Mouse (Mus musculus) forebrain, embryonic 13.5 days (tissue): Measurements from ENCODE around the gene Adam17. TPM values are rescaled to one million over a fixed set of nuclear protein-coding genes. Genes with fewer than 3 reads are reported as not detected.
A peak's percentile ranks its signal among the peaks of the same experiment; 100 is the strongest.

Source experiments
- ATAC-seq: fragments of 200-750 bp; cut with Nextera tagmentation; 2 replicates; pipeline ENCODE4 v1.8.0; 2017
- H3K27ac ChIP-seq: fragments of 300-500 bp; sonication (generic); 2 replicates; pipeline ENCODE4 v1.5.1; 2015; ENCODE audit warnings: inconsistent platforms, mild to moderate bottlenecking, moderate library complexity
- H3K27me3 ChIP-seq: fragments of 300-500 bp; sonication (generic); 2 replicates; pipeline ENCODE4 v1.6.1; 2015; ENCODE audit warnings: mild to moderate bottlenecking, inconsistent platforms
- H3K36me3 ChIP-seq: fragments of 300-500 bp; sonication (generic); 2 replicates; pipeline ENCODE4 v1.6.1; 2015; ENCODE audit warnings: mild to moderate bottlenecking, inconsistent platforms; ENCODE audit not compliant: poor library complexity, severe bottlenecking
- H3K4me1 ChIP-seq: fragments of 300-500 bp; sonication (generic); 2 replicates; pipeline ENCODE4 v1.6.1; 2015; ENCODE audit warnings: inconsistent platforms
- H3K4me2 ChIP-seq: fragments of 300-500 bp; sonication (generic); 2 replicates; pipeline ENCODE4 v1.6.1; 2015; ENCODE audit warnings: inconsistent platforms, mild to moderate bottlenecking, moderate library complexity
- H3K4me3 ChIP-seq: fragments of 300-500 bp; sonication (generic); 2 replicates; pipeline ENCODE4 v1.5.1; 2015; ENCODE audit warnings: mild to moderate bottlenecking, inconsistent platforms
- H3K9ac ChIP-seq: fragments of 300-500 bp; sonication (generic); 2 replicates; pipeline ENCODE4 v1.6.1; 2015; ENCODE audit warnings: mild to moderate bottlenecking, inconsistent platforms
- H3K9me3 ChIP-seq: fragments of 300-500 bp; sonication (generic); replicated peaks from 2 replicates; pipeline ENCODE4 v1.6.1; 2016; ENCODE audit warnings: inconsistent platforms
- WGBS: fragments of 180-500 bp; shearing (Covaris S2); methylation state at CpG from one replicate; pipeline ENCODE4 v1.1.7; 2015; 5-methylcytosine and 5-hydroxymethylcytosine counted together
- polyA plus RNA-seq: library from polyadenylated mRNA; unstranded; fragments of >200 nt; fragmentation: Nextera tagmentation; extraction: Ambion mirVana; gene quantifications from 2 replicates; pipeline ENCODE4 v1.2.1, GENCODE M21; 2015

Gene Adam17
- polyA plus RNA-seq, 1 experiment from 2014 or later, result 23.8 TPM

DNA sequence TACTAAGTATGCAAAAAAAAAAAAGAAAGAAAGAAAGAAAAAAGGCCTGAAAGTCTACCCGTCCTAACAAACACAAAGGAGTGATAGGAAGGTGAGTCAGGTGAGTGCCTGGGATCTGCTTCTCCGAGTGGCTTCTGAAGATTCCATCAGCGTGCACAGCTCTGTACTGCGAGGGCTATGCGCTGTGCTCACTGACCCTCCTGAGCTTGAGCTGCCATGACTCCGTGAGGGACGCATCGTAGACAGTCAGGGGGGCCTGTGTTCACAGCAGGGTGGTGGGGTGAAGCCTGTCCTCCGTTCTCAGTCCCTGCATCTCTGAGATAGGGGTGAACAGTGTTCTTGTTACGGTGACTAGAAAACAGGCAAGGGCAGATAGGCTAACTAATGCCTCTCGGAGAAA, 74.6 kb downstream of the Adam17 start:
- 96% methylated on average over 11 of the region's 11 CpGs for WGBS

DNA sequence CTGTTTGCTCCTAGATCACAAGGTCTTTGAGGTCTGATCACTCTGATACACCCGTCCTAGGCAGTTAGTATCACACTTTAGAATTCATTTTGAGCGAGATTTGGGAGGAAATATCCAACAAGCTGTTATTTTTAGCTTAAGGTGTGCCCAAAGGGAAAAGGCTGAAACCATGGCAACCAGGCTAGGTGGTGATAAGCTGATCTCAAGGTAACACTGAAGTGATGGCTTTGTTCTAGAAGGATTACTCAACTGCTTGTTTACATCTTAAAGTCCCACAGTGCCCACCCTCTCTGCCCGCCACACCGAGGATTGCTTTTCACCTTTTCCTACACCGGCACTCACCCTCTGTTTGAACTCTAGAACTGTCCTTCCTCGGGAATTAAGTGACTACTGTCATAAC, 83.8 kb downstream of the Adam17 start:
- H3K9me3 ChIP-seq, result no peaks in the 10 kb centered on the region
- 88% methylated on average over 6 of the region's 6 CpGs for WGBS
- H3K27me3 ChIP-seq, result no peaks in the 10 kb centered on the region
- H3K9ac ChIP-seq, result no peak overlapping the region
- H3K4me1 ChIP-seq, result peaks cover 23% of the 10 kb centered on the region
- H3K4me2 ChIP-seq, result no peak overlapping the region
- peaks cover 52% of the 10 kb centered on the region for H3K36me3 ChIP-seq
- ATAC-seq, result no peak
- no peak overlapping the region for H3K27ac ChIP-seq
- H3K4me3 ChIP-seq, result no peak overlapping the region

More for the DNA sequence above, 74.6 kb downstream of the Adam17 start:
- H3K9me3 ChIP-seq, result no peaks in the 10 kb centered on the region
- H3K27ac ChIP-seq, result no peak overlapping the region
- no peaks in the 10 kb centered on the region for H3K27me3 ChIP-seq
- no peak for ATAC-seq
- H3K9ac ChIP-seq, result no peak overlapping the region
- H3K4me3 ChIP-seq, result no peak overlapping the region
- H3K36me3 ChIP-seq, result peaks cover 93% of the 10 kb centered on the region
- no peaks in the 10 kb centered on the region for H3K4me1 ChIP-seq
- no peak overlapping the region for H3K4me2 ChIP-seq

GRCm38 (mm10) chr12:21288716-21289395, 84.6 kb downstream of the Adam17 start:
- no peak overlapping the region for H3K9ac ChIP-seq
- H3K36me3 ChIP-seq, result peaks cover 45% of the 10 kb centered on the region
- no peak overlapping the region for H3K4me2 ChIP-seq
- no peak overlapping the region for H3K27ac ChIP-seq
- H3K4me3 ChIP-seq, result no peak overlapping the region
- ATAC-seq, result no peak
- H3K9me3 ChIP-seq, result no peaks in the 10 kb centered on the region
- no peaks in the 10 kb centered on the region for H3K27me3 ChIP-seq
- WGBS, result 98% methylated on average over 3 of the region's 3 CpGs
- peaks cover 23% of the 10 kb centered on the region for H3K4me1 ChIP-seq

DNA sequence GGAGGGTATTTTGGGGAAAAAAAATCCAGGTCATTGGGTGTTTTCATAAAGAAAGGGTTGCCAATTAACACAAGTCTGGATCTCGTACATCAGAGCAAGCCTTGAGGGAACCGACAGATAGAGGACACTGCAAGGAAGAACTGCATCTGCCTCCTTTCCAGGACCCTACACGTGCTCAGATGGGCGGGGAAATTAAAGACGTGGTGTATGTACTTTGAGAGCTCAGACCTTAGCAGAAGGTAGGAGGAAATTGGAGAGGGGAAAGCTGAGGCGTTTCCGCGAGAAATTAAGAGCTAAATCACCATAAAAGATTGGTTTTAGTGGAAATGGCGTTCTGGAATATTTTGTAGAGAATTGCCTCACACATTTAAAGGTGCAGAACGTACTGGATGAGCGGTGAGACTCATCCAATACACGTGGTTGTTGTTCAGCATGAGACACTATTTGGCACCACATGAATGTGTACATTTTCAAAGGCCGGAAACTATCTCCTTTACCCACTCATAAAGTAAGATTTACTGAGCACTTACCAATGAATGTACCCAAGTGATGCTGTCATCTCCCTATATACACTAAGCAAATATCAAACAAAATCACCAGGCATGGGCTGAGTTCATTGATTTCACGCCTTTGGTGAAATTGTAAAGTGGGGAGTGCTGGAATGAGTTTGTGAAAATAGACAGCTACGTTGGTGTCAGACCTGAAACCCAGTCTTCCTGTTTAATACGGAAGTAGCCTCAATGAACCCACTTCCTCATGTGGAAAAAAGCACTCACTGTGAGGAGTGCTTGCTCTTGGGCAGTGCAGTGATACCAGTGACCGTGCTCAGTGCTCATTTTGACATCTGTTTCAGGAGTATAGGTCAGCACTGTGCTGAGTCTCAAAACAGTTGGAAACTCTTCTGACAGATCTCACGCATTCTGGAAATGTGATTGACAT, 86.5 kb downstream of the Adam17 start:
- peak overlapping the region; percentile 68 for H3K4me3 ChIP-seq
- peak overlapping the region; percentile 85 for H3K9ac ChIP-seq
- H3K36me3 ChIP-seq, result peaks cover 26% of the 10 kb centered on the region
- H3K4me1 ChIP-seq, result peaks cover 23% of the 10 kb centered on the region
- WGBS, result 37% methylated on average over 18 of the region's 18 CpGs
- H3K27ac ChIP-seq, result peak overlapping the region; percentile 91
- H3K4me2 ChIP-seq, result peak overlapping the region; percentile 80
- ATAC-seq, result peak; percentile 46
- no peaks in the 10 kb centered on the region for H3K27me3 ChIP-seq
- H3K9me3 ChIP-seq, result no peaks in the 10 kb centered on the region

DNA sequence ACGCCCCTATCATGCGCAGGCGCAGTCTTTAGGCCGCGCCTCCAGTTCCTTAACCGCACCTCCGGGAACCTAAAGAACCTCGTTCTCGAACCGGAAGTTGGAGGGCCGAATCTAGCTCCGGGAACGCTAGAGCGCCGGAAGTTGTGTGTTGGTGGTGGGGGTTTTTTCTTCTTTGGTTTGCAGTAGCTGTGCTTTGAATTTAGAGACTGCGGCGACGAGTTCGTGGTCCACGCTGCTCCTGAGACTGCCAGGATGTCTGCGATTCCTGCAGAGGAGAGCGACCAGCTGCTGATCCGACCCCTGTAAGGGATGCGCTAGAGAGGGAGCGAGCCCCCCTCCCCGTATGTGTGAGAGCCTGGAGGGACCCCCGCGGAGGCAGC, 87.2 kb downstream of the Adam17 start, which contains the start of gene Itgb1bp1:
TSS of gene Itgb1bp1 (minus strand) at position 42 of the 380 bp plus-strand sequence.
- ATAC-seq, result peak; percentile 96
- Histone ChIP-seq H3K27me3 (no peaks in the 10 kb centered on the region), H3K9me3 (no peaks in the 10 kb centered on the region), H3K9ac (peak within 1 kb of the TSS; percentile 85), H3K4me3 (peak within 1 kb of the TSS; percentile 68), H3K4me1 (peaks cover 23% of the 10 kb centered on the region), H3K4me2 (peak within 1 kb of the TSS; percentile 80), H3K36me3 (peaks cover 18% of the 10 kb centered on the region), H3K27ac (peak within 1 kb of the TSS; percentile 91)
- under 1% methylated on average over 28 of the region's 28 CpGs for WGBS

- no peaks in the 10 kb centered on the region for H3K27me3 ChIP-seq
- H3K9me3 ChIP-seq, result no peaks in the 10 kb centered on the region
- peak overlapping the region; percentile 83 for H3K9ac ChIP-seq
- peaks cover 23% of the 10 kb centered on the region for H3K4me1 ChIP-seq
- H3K4me3 ChIP-seq, result peak overlapping the region; percentile 68
- H3K4me2 ChIP-seq, result peak overlapping the region; percentile 80
- peak overlapping the region; percentile 91; the same call in 1 of the 2 replicates for H3K27ac ChIP-seq
- no peak for ATAC-seq
- WGBS, result under 1% methylated on average over 45 of the region's 47 CpGs
- H3K36me3 ChIP-seq, result peaks cover 13% of the 10 kb centered on the region
Measured at GRCm38 (mm10) chr12:21285508-21286242, 87.8 kb downstream of the Adam17 start.

GRCm38 (mm10) chr12:21284761-21285441, 88.5 kb downstream of the Adam17 start, which contains the start of gene Cpsf3:
Gene Cpsf3, plus strand, starts transcription at chr12:21285391.
- peak within 1 kb of the TSS; percentile 85 for H3K9ac ChIP-seq
- WGBS, result 49% methylated on average over 11 of the region's 11 CpGs
- peaks cover 7% of the 10 kb centered on the region; the same call in 1 of the 2 replicates for H3K36me3 ChIP-seq
- H3K4me1 ChIP-seq, result peaks cover 23% of the 10 kb centered on the region
- H3K27ac ChIP-seq, result peak within 1 kb of the TSS; percentile 91
- ATAC-seq, result no peak
- H3K9me3 ChIP-seq, result no peaks in the 10 kb centered on the region
- H3K4me2 ChIP-seq, result peak within 1 kb of the TSS; percentile 80
- peak within 1 kb of the TSS; percentile 68 for H3K4me3 ChIP-seq
- no peaks in the 10 kb centered on the region for H3K27me3 ChIP-seq

DNA sequence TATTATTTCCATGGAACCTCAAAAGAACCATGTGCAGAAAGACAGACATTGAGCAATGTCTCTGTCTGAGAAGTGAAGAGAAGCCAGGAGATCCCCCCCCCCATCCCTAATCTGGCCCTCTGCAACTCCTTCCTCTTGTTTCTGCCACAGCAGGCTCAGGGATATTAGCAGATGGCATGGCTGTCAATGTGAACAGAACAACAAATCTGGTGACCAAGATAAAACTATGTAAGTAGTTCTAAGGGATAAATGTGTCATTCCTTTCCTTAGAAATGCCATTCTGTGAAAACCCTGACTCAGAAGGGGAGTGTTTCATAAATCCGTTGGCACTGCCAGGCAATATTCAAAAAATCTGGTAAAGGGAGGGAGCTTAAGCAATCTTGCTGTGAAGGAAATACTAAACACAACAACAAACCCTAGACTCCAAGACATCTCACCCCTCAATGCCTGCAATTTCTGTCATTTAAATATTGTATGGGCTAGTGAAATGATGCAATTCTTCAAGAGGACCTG, 96.0 kb downstream of the Adam17 start:
- Histone ChIP-seq H3K4me3 (no peak overlapping the region), H3K4me1 (no peaks in the 10 kb centered on the region), H3K9ac (no peak overlapping the region), H3K36me3 (peaks cover 13% of the 10 kb centered on the region; the same call in 1 of the 2 replicates), H3K27ac (no peak overlapping the region), H3K9me3 (no peaks in the 10 kb centered on the region), H3K4me2 (no peak overlapping the region), H3K27me3 (no peaks in the 10 kb centered on the region)
- ATAC-seq, result no peak
- whole genome bisulfite sequencing, result 84% methylated on average over 1 of the region's 1 CpGs

- Histone ChIP-seq H3K4me2 (no peak overlapping the region), H3K36me3 (peaks cover 37% of the 10 kb centered on the region), H3K4me3 (no peak overlapping the region), H3K27me3 (no peaks in the 10 kb centered on the region), H3K9me3 (no peaks in the 10 kb centered on the region), H3K27ac (no peak overlapping the region), H3K4me1 (no peaks in the 10 kb centered on the region), H3K9ac (no peak overlapping the region)
- ATAC-seq, result no peak
- WGBS, result 83% methylated on average over 7 of the region's 7 CpGs
Measured at GRCm38 (mm10) chr12:21274446-21274845, 99.0 kb downstream of the Adam17 start.
